Mouse (Mus musculus): ENCODE measurements around the gene Lrmda.

GRCm38 (mm10) chr14:22647879-22648611 is 628.5 kb downstream of the Lrmda start:
- no peak for TF ChIP-seq NRF1 (IDR thresholded peaks at IDR 0.05; ENCODE audit: insufficient read depth, low read depth, low read length, poor library complexity, severe bottlenecking)
- no peak for TF ChIP-seq POLR2A (IDR thresholded peaks at IDR 0.05; ENCODE audit: control insufficient read depth in 1 of 2, insufficient read depth in 1 of 2, low read depth in 1 of 2, low read length in 2 of 2, poor library complexity in 1 of 2)
- no peak for TF ChIP-seq CTCF (IDR thresholded peaks at IDR 0.05 in 2 of 3, conservative IDR thresholded peaks at IDR 0.05 in 1 of 3; ENCODE audit: control insufficient read depth in 1 of 3, insufficient read depth in 1 of 3, low read depth in 2 of 3, low read length in 3 of 3, poor library complexity in 1 of 3, severe bottlenecking in 1 of 3)
- no peak for TF ChIP-seq TAL1 (IDR thresholded peaks at IDR 0.05; ENCODE audit: low read length)
- TF ChIP-seq CHD1 (IDR thresholded peaks at IDR 0.05; ENCODE audit: low read depth, low read length): no peak
- no peak for TF ChIP-seq ZKSCAN1 (IDR thresholded peaks at IDR 0.05; ENCODE audit: low read depth, low read length)
- TF ChIP-seq POLR2AphosphoS5 (IDR thresholded peaks at IDR 0.05; ENCODE audit: borderline replicate concordance, low read depth, low read length): no peak
- no peak for TF ChIP-seq MYB (IDR thresholded peaks at IDR 0.05; ENCODE audit: low read depth, low read length)
